Mouse (Mus musculus): ENCODE results near the gene Rngtt. TPM values are rescaled to one million over a fixed set of nuclear protein-coding genes. Genes with fewer than 3 reads are reported as not detected.

Rngtt gene
- polyA plus RNA-seq, 1 experiment from 2014 or later, result 26.7 TPM

- H3K27ac ChIP-seq (ENCODE audit: low read depth, low read length), result no peak overlapping the region
- 30% methylated on average over 6 of the region's 6 CpGs for WGBS
- no peak overlapping the region for H3K4me2 ChIP-seq (replicated peaks; ENCODE audit: low read depth, low read length)
- H3K9ac ChIP-seq (ENCODE audit: low read depth, low read length), result no peak overlapping the region
- ATAC-seq (ENCODE audit: low FRiP score, low TSS enrichment), result 0 out of 2 replicates have a peak, but pooled peaks have one; percentile 28
- no peaks in the 10 kb centered on the region for H3K36me3 ChIP-seq (ENCODE audit: control insufficient read depth, insufficient read depth, low read length)
- no peak overlapping the region for H3K4me3 ChIP-seq (ENCODE audit: low read length)
- H3K9me3 ChIP-seq (ENCODE audit: control insufficient read depth, low read length), result no peaks in the 10 kb centered on the region
- H3K27me3 ChIP-seq (ENCODE audit: control insufficient read depth, insufficient read depth, low read length), result no peaks in the 10 kb centered on the region
- no peaks in the 10 kb centered on the region for H3K4me1 ChIP-seq (ENCODE audit: control insufficient read depth, insufficient read depth, low read length)
Observed at GRCm38 (mm10) chr4:33545577-33545879, 235.4 kb downstream of the Rngtt start.

DNA sequence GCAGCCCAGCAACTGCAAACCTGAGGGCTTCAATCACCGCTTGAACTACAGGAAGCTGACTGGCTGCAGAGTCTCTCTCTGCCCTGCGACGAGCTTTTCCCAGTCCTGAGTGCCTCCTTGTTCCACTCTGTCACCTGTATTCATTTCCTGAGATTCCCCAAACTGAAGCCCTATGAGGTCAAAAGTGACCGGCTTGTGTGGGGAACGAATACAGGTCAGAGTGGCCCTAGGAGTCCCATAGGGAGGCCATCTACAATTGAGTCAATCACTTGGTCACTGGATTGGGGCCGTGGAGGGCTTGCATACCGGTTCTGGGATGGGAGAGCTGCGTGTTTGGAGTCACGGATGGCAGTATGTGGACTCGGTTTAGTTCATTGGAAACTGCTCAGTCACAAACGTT, 236.2 kb downstream of the Rngtt start:
- no peak overlapping the region for H3K4me2 ChIP-seq (replicated peaks; ENCODE audit: low read depth, low read length)
- 86% methylated on average over 11 of the region's 11 CpGs for WGBS
- H3K9ac ChIP-seq (ENCODE audit: low read depth, low read length), result no peak overlapping the region
- H3K9me3 ChIP-seq (ENCODE audit: control insufficient read depth, low read length), result no peaks in the 10 kb centered on the region
- H3K4me3 ChIP-seq (ENCODE audit: low read length), result no peak overlapping the region
- no peaks in the 10 kb centered on the region for H3K4me1 ChIP-seq (ENCODE audit: control insufficient read depth, insufficient read depth, low read length)
- H3K27ac ChIP-seq (ENCODE audit: low read depth, low read length), result no peak overlapping the region
- H3K27me3 ChIP-seq (ENCODE audit: control insufficient read depth, insufficient read depth, low read length), result no peaks in the 10 kb centered on the region
- H3K36me3 ChIP-seq (ENCODE audit: control insufficient read depth, insufficient read depth, low read length), result no peaks in the 10 kb centered on the region
- ATAC-seq (ENCODE audit: low FRiP score, low TSS enrichment), result no peak

- no peak overlapping the region for H3K9ac ChIP-seq (ENCODE audit: low read depth, low read length)
- H3K36me3 ChIP-seq (ENCODE audit: control insufficient read depth, insufficient read depth, low read length), result no peaks in the 10 kb centered on the region
- H3K4me1 ChIP-seq (ENCODE audit: control insufficient read depth, insufficient read depth, low read length), result no peaks in the 10 kb centered on the region
- no peak overlapping the region for H3K4me3 ChIP-seq (ENCODE audit: low read length)
- no peak for ATAC-seq (ENCODE audit: low FRiP score, low TSS enrichment)
- 80% methylated on average over 8 of the region's 8 CpGs for whole genome bisulfite sequencing
- H3K27ac ChIP-seq (ENCODE audit: low read depth, low read length), result no peak overlapping the region
- H3K9me3 ChIP-seq (ENCODE audit: control insufficient read depth, low read length), result no peaks in the 10 kb centered on the region
- no peaks in the 10 kb centered on the region for H3K27me3 ChIP-seq (ENCODE audit: control insufficient read depth, insufficient read depth, low read length)
- H3K4me2 ChIP-seq (replicated peaks; ENCODE audit: low read depth, low read length), result no peak overlapping the region
Observed at GRCm38 (mm10) chr4:33547315-33547929, 237.3 kb downstream of the Rngtt start.

DNA sequence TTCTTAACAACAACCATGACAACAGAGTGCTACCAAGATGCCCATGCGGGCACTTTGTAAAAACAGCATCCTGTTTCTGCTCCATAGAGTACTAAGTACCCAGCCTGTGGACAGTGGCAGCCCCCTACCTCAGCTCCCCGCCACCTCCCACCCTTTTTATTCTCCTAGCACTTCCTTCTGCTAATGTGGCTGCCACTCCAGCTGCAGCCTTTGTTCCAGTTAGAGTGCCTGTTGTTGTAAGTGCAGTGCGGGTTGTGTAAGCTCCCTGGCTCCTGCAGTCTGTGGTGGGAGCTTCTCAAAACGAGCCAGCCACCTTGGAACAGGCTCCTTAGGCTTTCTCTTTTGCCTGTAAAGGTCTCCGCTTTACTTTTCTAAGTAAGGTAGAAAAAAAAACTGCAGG, 239.5 kb downstream of the Rngtt start:
- no peaks in the 10 kb centered on the region for H3K27me3 ChIP-seq (ENCODE audit: control insufficient read depth, insufficient read depth, low read length)
- no peak overlapping the region for H3K27ac ChIP-seq (ENCODE audit: low read depth, low read length)
- no peak overlapping the region for H3K9ac ChIP-seq (ENCODE audit: low read depth, low read length)
- 34% methylated on average over 5 of the region's 5 CpGs for WGBS
- no peak overlapping the region for H3K4me3 ChIP-seq (ENCODE audit: low read length)
- H3K9me3 ChIP-seq (ENCODE audit: control insufficient read depth, low read length), result no peaks in the 10 kb centered on the region
- no peak overlapping the region for H3K4me2 ChIP-seq (replicated peaks; ENCODE audit: low read depth, low read length)
- no peaks in the 10 kb centered on the region for H3K36me3 ChIP-seq (ENCODE audit: control insufficient read depth, insufficient read depth, low read length)
- no peaks in the 10 kb centered on the region for H3K4me1 ChIP-seq (ENCODE audit: control insufficient read depth, insufficient read depth, low read length)
- no peak for ATAC-seq (ENCODE audit: low FRiP score, low TSS enrichment)

Small RNA genes lying within 50 kb of the gene (microRNA-seq; reads per million reads assigned to microRNA genes)
- not detected for gene Mir8118

Other genes with a start within 250 kb of the Rngtt start
- gene Gabrr2, start 247.3 kb upstream of the Rngtt start, polyA plus RNA-seq (2014; fragmentation: Nextera tagmentation; extraction: Ambion mirVana), result not detected in 2 replicates
- gene Gabrr1, start 177.8 kb upstream of the Rngtt start, polyA plus RNA-seq (2014; fragmentation: Nextera tagmentation; extraction: Ambion mirVana), result not detected in 2 replicates
- 0.70 and 1.1 TPM in 2 replicates for gene Pm20d2, start 120.6 kb upstream of the Rngtt start, polyA plus RNA-seq (2014; fragmentation: Nextera tagmentation; extraction: Ambion mirVana)
- 4.1 and 5.1 TPM in 2 replicates for gene Srsf12, start 101.3 kb upstream of the Rngtt start, polyA plus RNA-seq (2014; fragmentation: Nextera tagmentation; extraction: Ambion mirVana)
- gene Pnrc1, start 20.1 kb upstream of the Rngtt start, polyA plus RNA-seq (2014; fragmentation: Nextera tagmentation; extraction: Ambion mirVana), result 99.0 and 113 TPM in 2 replicates